Mouse (Mus musculus): ENCODE results near the gene Gm49601. TPM values are rescaled to one million over a fixed set of nuclear protein-coding genes. Genes with fewer than 3 reads are reported as not detected.
A peak's percentile ranks its signal among the peaks of the same experiment; 100 is the strongest.

Gene Gm49601
- polyA plus RNA-seq, 1 experiment from 2014 or later: not detected

- DNase-seq (ENCODE audit: low spot score): no peak
Measured at GRCm38 (mm10) chr16:18582426-18583148, 43.6 kb downstream of the Gm49601 start.

- DNase-seq (ENCODE audit: low spot score): peak; percentile 10
Measured at GRCm38 (mm10) chr16:18581623-18582205, 44.5 kb downstream of the Gm49601 start.

GRCm38 (mm10) chr16:18581050-18581622 is 45.1 kb downstream of the Gm49601 start:
- no peak for DNase-seq (ENCODE audit: low spot score)

- DNase-seq (ENCODE audit: low spot score): no peak
Measured at GRCm38 (mm10) chr16:18580389-18580788, 45.8 kb downstream of the Gm49601 start.

DNA sequence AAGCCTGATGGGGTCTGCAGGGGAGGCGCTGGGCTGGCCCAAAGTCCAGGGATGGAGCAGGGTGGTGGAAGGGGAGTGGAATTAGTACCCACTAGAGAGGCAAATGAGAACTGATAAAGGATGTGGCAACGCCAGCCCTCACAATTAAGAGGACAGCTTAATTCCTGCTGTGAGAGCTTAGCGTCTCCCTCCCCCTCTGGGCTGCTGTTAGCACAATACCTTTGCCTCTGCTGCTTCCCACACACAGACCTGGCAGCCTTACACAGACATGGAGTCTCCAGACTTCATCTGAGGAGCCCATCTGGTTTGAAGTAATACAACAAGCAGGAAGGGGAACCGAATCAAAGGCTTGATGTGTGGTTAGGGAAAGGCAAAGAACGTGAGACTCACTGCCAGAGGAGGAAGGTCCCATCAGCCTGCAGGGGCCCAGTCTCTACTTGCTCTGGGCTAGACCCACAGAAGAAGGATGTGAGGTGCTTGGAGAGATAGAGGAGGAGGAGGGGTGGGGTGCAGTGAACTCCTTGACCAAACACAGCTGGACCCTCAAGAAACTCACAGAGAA is 48.5 kb downstream of the Gm49601 start:
- DNase-seq (ENCODE audit: low spot score): no peak

DNA sequence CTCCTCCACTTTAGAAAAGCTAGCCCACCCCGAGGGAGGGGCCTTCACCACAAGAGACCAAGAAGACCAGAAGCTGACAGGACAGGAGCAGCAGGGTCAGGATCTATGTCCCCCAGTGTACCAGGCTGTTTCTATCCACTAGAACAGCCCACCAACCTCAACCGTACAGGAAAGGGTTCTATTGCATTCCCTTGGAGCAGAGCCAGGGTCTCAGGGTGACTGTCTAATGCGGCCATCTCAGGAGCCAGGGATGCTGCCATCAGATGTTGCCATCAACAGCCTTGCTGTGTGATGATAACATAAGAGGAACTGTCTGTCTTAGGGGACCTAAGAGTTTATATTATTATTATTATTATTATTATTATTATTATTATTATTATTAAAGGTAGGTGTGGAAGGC is 49.2 kb downstream of the Gm49601 start:
- DNase-seq (ENCODE audit: low spot score): no peak

DNA sequence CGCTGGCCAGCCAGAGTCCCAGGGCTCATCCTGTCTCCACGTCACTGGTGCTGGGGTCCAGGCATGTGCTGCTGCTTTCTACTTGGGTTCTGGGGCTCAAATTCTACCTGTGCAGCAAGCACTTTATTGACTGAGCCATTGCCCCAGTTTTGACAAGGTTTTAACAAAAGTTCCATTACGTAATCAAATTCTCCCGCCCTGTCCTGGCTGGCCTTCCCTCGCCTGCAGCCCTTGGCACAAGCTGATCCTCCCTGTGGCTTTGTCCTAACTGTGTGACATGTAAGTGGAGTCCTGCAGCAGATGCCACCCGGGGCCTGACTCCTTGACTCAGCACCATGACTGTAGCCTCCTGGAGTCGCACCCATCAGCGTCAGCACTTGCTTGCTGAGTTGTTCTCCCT is 52.0 kb downstream of the Gm49601 start:
- no peak for DNase-seq (ENCODE audit: low spot score)

Other genes starting within 250 kb of the Gm49601 start
- 11.3 and 12.3 TPM in 2 replicates for gene Txnrd2, start 200.0 kb downstream of the Gm49601 start, polyA plus RNA-seq (2015; fragmentation: Nextera tagmentation; extraction: Ambion mirVana)
- 73.8 and 83.6 TPM in 2 replicates for gene Comt, start 199.6 kb downstream of the Gm49601 start, polyA plus RNA-seq (2015; fragmentation: Nextera tagmentation; extraction: Ambion mirVana)
- gene Gnb1l, start 127.7 kb downstream of the Gm49601 start, polyA plus RNA-seq (2015; fragmentation: Nextera tagmentation; extraction: Ambion mirVana): 34.2 and 35.2 TPM in 2 replicates
- gene Rtl10, start 127.5 kb downstream of the Gm49601 start, polyA plus RNA-seq (2015; fragmentation: Nextera tagmentation; extraction: Ambion mirVana): 4.6 and 5.6 TPM in 2 replicates
- 0.24 and 0.25 TPM in 2 replicates for gene Tbx1, start 35.8 kb downstream of the Gm49601 start, polyA plus RNA-seq (2015; fragmentation: Nextera tagmentation; extraction: Ambion mirVana)
- 0.71 and 0.78 TPM in 2 replicates for gene Gp1bb, start 4.0 kb downstream of the Gm49601 start, polyA plus RNA-seq (2015; fragmentation: Nextera tagmentation; extraction: Ambion mirVana)
- gene Sept5, start 3.5 kb upstream of the Gm49601 start, polyA plus RNA-seq (2015; fragmentation: Nextera tagmentation; extraction: Ambion mirVana): 1.7 TPM in 2 replicates
- 15.4 and 23.6 TPM in 2 replicates for gene Cldn5, start 150.4 kb upstream of the Gm49601 start, polyA plus RNA-seq (2015; fragmentation: Nextera tagmentation; extraction: Ambion mirVana)
- 98.8 and 111 TPM in 2 replicates for gene Ufd1, start 185.4 kb upstream of the Gm49601 start, polyA plus RNA-seq (2015; fragmentation: Nextera tagmentation; extraction: Ambion mirVana)
- gene Cdc45, start 185.6 kb upstream of the Gm49601 start, polyA plus RNA-seq (2015; fragmentation: Nextera tagmentation; extraction: Ambion mirVana): 60.7 and 68.5 TPM in 2 replicates
- 19.5 and 34.3 TPM in 2 replicates for gene 2510002D24Rik, start 210.2 kb upstream of the Gm49601 start, polyA plus RNA-seq (2015; fragmentation: Nextera tagmentation; extraction: Ambion mirVana)
- not detected in 2 replicates for gene Gm28539, start 210.2 kb upstream of the Gm49601 start, polyA plus RNA-seq (2015; fragmentation: Nextera tagmentation; extraction: Ambion mirVana)